Mouse (Mus musculus) spleen, postnatal 4 days (tissue): ENCODE results near the gene Gm11099.

Experiments
- DNase-seq, 2 experiments: peaks; one replicate each; pipeline ENCODE4 v3.0.0; 2022; ENCODE audit warnings: low spot score in 2 of 2

Gm11099 gene

DNA sequence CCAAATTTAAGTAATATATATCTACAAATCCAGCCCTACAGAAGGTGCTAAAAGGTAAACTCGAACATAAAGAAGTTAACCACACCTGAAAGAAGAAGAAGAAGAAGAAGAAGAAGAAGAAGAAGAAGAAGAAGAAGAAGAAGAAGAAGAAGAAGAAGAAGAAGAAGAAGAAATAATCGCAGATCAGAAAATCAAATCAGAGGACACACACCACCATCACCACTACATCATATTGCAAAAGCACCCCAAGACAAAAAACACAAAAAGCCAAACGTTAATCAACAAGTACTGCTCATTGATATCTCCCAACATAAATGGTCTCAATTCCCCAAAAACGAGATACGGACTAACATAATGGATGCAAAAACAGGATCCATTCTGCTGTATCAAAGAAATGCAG is at the start of gene Gm11099:
Gene Gm11099 (plus strand): TSS at position 301 of the 400 bp plus-strand sequence.
- no peak for DNase-seq

DNA sequence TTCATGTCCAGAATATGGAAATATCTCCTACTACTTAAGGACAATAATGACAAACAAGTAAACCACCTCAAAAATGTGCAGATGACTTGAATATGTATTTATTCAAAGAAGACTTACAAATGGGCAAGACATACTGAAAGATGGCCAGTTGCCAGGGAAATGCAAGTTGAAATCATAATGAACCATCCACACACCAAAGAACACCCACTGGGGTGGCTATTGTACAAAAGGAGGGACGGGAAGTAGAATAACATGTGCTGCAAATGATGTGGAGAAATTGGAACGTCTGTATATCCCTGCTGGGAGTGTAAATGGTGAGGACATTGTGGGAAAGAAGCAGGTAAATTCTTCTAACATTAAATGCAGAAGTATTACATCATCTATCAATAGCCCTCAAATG is 46.3 kb upstream of the Gm11099 start:
- no peak for DNase-seq

DNA sequence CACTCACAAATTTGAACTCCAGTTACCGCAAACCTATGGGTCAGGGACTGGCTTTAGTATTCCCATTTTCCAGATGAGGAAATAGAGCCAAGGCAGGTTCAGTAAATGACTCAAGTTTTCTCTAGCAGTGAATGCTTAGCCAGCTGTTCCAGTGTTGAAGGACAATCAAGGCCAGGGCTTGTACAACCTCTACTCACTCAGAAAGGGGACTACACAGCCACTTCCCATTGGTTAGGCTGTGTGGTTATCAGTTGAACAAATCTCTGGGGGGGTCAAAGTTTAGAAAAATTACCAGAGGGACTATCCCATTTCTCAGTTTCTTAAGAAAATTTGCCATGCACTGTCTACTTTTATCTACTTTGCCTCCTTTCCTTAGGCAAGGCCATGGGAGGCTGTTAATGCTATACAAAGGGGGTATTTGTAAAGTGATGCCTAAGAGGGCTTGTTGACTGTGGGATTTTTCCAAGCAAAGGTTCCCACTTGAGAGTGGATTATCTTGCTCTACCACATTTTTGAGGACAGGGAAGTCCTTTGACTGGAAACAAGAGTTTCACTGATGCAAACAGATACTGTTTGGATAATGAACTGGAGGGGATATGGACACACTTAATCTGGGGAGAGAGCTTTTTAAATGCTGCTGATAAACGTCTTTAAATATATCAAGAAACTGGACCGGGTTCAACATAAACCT is 30.2 kb upstream of the Gm11099 start:
- no peak for DNase-seq

- no peak for DNase-seq
Measured at GRCm38 (mm10) chr2:58829981-58830742, 29.1 kb upstream of the Gm11099 start.

DNA sequence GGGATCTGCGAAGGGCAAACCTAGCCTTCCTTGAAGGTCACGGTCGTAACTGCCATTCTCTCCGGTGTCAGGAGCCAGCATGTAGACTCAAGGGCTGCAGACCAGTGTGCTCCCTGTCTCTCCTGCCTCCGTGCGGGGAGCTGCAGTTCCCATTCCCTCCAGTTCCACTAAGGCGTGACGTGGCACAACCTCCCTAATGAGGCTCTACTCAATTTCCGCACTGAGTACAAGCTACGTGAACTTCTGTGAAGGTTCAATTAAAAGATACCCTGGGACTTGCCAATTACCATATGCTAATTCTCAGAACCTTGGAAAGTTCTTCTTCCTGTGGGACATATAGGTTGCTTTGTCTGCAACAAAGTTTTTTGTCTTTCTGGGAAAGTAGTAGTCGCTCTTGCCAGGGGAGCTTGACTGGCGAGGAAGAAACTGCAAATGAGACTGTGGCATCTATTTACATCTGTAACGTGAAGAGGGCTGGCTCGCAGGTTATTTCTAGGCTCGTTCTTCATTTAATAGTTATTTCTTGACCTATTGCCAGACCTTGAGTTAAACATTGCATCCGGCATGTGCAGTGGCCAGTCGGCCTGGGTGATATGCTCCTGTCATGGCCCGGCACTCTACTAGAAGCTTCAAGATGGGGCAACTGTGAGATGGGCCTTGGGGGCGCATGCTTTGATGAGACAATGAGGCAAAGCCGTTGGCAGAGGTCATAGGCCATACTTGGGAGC is 26.8 kb upstream of the Gm11099 start:
- DNase-seq, result no peak

DNA sequence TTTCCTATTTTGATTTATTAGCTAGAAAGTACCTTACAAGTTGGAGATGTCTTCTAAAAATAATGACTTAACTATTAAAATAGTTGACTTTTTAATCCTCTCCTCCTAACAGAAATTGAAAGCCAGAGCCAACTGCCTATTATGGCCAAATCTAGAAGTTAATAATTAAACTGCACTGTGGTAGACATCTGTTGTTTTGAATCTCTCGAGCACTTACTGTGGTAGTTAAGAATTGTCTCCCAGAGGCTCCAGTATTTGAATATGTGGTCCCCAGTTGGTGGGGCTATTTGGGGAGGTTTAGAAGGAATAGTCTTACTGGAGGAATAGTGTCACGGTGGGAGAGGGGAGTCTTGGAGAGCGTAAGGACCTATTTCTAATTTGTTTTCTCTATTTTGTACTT is 18.2 kb upstream of the Gm11099 start:
- DNase-seq, result no peak

DNA sequence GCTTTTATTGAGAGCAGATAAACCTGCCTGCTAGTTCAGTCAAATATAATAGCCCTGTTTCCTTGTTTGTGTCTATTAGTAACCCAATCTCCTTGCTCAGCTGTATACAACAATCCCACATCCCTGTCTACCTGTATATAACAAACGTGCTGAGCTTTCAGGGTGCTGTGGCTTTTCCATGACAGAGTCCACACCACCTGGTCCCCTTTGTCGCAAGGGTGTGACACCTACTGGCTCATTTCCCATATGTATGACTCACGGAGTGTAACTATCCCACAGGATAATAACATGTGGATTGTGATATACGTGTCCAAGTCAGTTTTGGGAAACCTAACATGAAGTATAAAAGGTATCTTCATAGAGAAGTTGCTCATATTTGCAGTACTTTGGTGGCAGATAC is 16.8 kb upstream of the Gm11099 start:
- DNase-seq, result no peak

DNA sequence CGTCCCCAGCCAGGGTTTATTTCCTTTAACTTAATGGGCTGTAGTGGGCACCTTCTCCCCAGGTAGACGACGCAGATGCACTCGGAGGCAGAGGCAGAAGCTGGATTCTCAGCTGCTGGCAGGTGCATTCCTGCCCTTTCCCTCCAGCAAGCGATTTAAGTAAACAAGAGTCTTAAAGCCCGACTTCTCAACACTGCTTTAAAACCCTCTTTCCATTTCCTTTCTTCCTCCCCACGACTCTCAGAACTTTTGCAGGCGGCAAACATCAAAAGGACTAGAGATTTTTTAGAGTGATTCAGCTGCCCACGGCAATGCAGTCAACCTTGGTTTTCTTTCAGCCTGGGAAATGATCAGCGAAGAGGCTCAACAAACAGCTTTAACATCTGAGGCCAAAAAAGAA is 14.7 kb upstream of the Gm11099 start:
- no peak for DNase-seq

DNA sequence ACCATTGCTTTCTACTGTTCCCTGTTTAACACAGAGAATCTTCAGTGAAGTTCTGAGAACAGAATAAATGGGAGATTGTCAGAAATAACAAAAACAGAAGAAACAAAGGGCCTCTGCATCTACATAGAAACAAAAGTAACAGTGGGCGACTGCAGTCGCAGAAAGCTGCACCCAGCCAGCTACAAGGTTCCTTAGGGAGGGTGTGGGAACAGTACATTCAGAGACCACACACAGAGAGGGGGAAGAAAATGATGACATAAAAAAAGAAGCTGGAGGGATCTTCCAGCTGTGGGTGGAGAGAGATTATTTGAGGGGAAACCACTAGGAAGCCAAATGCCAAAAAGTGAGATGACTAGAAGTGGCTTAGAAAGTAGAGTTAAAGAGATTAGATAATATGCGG is 20.6 kb downstream of the Gm11099 start:
- DNase-seq, result no peak

DNA sequence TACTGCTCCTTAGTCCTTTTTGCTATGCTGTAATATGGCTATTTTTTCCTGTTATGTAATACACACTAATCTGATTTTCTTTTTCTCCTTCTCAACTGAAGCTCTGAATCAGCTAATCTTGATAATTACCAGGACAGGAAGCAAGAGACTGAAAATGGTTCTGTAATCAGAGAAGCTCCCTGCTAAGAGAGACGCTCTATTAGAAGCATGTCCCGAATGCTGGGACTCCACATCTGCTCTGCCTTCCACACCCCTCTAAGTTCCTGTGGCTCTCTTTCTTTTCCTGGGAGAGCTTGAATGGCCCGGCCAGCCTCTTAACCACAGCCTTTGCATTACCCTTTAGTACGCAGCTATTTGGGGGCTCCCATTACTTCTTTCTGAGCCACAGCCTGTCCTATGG is 45.8 kb downstream of the Gm11099 start:
- DNase-seq, result no peak

DNA sequence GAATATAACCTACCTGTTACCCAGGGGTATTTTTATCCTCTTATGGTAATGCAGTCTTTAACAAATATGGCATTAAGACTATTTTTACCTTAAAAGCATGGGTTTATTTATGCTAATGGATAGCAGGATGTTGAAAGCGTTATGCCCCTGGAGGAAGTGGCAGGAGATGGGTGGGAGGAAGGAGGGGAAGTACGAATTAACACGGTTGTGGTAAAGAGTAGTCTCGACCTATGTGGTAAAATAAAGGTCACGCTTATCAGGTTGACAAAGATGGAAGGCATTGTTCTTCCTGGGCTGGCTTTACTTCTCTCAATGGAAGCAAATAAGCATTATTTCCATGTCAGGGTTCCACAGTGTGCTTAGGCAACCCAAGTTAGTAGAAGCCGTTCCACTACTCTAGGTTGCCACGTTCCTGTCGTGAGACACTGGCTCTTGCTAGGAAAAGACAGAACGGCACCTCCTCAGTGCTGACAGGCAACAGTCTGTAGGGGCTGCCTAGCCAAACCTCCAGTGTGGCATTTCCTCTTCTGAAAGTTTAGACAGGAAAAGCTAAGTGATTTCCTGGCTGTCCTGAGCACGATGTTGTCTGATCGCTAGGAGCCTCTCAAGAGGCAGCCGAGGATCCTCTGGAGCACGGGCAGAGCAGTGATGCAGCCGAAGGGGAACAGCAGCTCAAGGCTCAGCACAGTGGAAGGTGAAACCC is 47.7 kb downstream of the Gm11099 start:
- DNase-seq, result no peak

DNA sequence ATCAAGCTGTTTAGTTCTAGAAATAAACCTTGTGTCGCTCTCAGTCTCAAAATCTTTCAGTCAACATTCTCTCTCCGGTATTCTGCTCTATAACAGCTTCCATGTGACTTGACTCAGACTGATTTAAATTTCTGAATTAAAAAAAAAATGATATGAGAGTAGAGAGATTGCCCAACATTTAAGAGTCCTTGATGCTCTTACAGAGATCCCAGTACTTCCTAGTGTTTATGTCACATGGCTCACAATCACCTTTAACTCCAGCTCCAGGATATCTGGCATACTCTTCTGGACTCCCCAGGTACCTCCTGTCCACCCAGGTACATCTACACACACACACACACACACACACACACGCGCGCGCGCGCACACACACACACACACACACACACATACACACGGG is 53.1 kb downstream of the Gm11099 start:
- no peak for DNase-seq

DNA sequence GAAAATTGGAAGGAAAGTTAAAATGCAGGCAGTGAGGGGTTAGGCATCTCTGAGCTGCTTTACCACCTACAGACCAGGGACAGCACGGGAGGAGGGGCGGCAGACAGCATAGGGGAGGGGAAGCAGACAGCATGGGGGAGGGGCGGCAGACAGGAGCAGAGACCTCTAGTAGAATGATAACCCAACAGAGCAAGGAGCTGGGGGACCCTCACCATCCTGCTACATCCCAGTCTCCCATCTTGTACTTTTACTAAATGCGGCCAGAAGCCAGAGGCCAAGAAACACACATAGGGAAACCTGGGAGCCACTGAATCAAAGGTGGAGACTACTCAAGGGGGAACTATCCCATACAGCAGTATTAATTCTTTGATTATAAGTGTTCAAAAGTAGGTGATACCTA is 59.1 kb downstream of the Gm11099 start:
- DNase-seq, result no peak

DNA sequence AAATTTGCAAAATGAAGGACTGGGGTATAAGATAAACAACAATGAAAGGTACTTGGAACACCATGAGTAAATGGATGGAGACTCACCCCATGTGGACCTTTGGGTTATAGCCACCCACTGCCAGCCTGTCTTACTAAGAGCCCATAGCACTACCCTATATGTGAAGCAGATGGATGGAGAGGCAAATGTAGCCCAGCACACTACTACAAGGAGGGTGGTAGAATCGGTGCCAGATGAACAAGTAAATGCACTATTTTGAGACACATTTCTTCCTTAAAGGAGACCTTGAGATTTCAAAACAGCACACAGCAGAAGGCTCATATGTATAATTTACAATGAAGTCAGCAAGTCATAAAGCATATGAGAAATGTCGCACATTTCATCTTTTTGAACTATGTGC is 66.3 kb downstream of the Gm11099 start:
- no peak for DNase-seq

DNA sequence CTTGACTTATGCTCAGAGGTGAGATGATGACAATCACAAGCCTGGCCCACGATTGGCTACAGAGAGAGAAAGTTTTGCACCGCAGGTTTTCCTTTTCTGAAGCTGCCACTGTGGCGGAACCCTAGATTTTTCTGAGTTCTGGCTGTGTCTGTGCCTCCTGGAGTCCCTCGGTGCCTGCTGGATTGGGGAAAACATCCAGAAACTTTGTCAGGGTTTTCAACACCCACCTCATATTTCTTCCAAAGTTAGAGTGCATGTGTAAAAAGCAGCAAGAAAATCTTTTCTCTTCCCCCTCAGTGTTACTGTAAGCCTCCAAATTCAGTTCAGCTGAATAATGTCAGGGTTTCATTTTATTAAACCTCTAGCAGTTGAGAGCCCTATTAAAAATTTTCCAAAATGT is 82.1 kb downstream of the Gm11099 start:
- no peak for DNase-seq

GRCm38 (mm10) chr2:58948796-58949195 is 89.6 kb downstream of the Gm11099 start:
- DNase-seq, result no peak

DNA sequence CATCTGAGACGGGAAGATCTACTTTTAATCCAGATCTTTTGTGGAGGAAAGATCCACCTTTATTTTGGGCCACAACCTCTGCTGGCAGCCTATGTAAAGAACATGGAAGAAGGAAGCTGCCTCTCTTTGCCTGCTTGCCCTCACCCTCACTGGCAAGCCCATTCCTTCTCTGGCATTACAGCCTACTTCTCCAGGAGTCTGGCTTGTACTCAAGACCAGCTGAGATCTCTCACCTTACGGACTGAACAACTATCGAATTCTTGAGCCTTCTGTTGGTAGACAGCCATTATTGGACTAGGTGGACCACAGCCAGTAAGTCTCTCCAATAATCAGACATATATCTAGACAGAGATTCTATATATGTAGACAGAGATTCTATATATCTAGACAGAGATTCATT is 92.9 kb downstream of the Gm11099 start:
- no peak for DNase-seq

DNA sequence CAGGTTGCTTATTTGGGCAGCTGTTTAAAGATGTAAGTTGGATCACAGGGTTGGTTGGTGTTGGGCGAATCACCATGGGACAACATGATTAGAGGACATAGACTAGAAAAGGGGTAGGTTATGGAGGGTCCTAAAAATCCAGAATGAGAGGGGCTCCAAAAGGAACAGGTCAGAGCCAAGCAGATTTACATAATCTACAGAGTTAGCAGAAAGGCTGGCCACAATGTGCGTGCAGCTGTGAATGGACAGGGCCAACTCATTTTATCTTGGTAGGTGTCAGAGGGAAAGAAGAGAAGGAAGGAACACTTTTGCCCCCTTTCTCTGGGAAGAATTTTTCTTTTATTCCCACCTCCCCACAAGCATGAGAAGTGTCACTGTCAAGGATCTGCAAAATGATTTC is 97.1 kb downstream of the Gm11099 start:
- DNase-seq, result no peak

DNA sequence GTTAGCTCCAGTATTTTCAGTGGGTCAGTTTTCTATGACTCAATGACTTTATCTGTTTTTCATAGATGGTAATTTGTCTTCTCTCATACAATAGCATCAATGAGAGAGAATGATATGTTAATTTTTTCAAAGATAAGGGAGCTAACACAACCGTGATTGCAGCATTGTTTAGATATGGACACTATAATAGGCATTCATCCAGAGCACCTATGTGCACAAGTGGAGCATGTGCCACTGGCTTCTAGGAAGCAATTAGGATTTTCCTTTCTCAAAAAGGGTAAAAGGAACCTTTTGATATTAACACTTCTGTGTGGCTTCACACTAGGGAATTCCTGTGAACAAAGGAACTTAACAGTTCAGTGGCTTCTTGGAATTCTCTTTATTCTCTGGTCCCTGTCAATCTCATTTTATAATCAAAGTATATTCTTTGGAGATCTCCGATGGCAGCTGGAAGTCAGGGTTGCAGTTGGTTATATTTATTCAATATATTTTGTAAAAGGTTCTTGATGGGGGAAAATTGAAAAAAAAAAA is 97.6 kb downstream of the Gm11099 start:
- no peak for DNase-seq
